Mouse (Mus musculus) embryonic facial prominence, embryonic 10.5 days (tissue): ENCODE results near the gene Thoc3. TPM values are rescaled to one million over a fixed set of nuclear protein-coding genes. Genes with fewer than 3 reads are reported as not detected.
"Not testable (repeated sequence)": the region's sequence is repeated elsewhere in the genome, so short reads cannot be mapped to it uniquely, and the experiment has no call there.

Experiments
- DNase-seq: peaks from one replicate; pipeline ENCODE4 v3.0.0-alpha.2; 2017; ENCODE audit warnings: low spot score
- H3K27ac ChIP-seq: fragments of 300-500 bp; sonication (generic); replicated peaks from 2 replicates; pipeline ENCODE4 v1.5.1; 2016; ENCODE audit warnings: mild to moderate bottlenecking
- H3K27me3 ChIP-seq: fragments of 300-500 bp; sonication (generic); replicated peaks from 2 replicates; pipeline ENCODE4 v1.6.1; 2016; ENCODE audit warnings: low read depth, mild to moderate bottlenecking; ENCODE audit not compliant: poor library complexity, severe bottlenecking
- H3K36me3 ChIP-seq: fragments of 300-500 bp; sonication (generic); replicated peaks from 2 replicates; pipeline ENCODE4 v1.6.1; 2016; ENCODE audit warnings: mild to moderate bottlenecking, moderate library complexity
- H3K4me1 ChIP-seq: fragments of 300-500 bp; sonication (generic); 2 replicates; pipeline ENCODE4 v1.6.1; 2016
- H3K4me3 ChIP-seq: fragments of 300-500 bp; sonication (generic); 2 replicates; pipeline ENCODE4 v1.5.1; 2016; ENCODE audit warnings: mild to moderate bottlenecking, moderate library complexity
- H3K9me3 ChIP-seq: fragments of 300-500 bp; sonication (generic); 2 replicates; pipeline ENCODE4 v1.6.1; 2016; ENCODE audit warnings: mild to moderate bottlenecking
- WGBS: fragments of 180-500 bp; shearing (Covaris S2); methylation state at CpG from one replicate; pipeline ENCODE4 v1.1.7; 2016; 5-methylcytosine and 5-hydroxymethylcytosine counted together
- polyA plus RNA-seq: library from polyadenylated mRNA; unstranded; fragments of >200 nt; fragmentation: Nextera tagmentation; extraction: Ambion mirVana; gene quantifications from 2 replicates; pipeline ENCODE4 v1.2.1, GENCODE M21; 2016

Thoc3 gene
- 190 and 194 TPM in 2 replicates for polyA plus RNA-seq

DNA sequence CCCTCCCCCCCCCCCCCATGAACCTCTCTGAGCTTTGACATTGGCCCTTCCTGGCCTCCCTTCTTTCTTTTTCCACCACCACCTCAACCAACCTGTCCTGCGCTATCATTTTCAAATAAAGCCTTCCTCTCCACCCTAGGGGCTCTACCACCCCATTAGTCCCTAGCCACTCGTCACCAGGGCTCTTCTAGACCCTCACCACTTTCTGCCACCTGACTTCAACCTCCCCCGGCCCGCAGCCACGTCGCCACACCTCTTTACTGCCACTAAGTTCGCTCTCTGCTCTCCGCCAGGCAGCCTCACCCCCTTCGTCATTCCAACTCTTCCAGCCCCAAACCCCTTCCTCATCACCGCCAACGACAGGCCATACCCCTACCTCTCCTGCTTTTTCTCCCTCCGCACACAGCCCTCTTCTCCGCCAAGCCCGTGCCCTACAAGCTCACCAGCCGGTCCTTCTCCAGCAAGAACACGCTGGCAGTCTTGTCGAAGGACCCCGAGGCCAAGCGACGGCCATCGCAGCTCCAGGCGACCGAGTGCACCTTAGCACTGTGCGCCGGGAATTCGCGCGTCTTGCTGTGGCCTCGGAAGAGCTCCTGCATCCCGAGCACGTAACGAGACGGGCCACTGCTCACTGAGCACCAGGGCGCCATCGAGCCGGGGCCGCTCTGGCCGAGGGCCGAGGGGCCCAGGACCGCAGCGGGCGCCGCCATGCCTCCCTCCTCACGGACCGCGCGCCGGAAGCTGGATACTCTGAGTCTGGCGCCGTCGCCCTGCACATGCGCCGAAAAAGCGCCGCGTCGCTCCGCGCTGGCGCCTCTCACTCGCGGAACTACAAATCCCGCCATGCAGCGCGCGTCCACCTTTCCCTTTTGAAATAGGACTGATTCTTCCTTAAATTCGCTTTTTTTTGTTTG lies at the start of gene Thoc3:
TSS of gene Thoc3 (minus strand) at position 752 of the 914 bp plus-strand sequence.
- WGBS = under 1% methylated on average over 67 of the region's 67 CpGs
- Histone ChIP-seq H3K4me3 (peak within 1 kb of the TSS; percentile 95), H3K36me3 (peaks cover 44% of the 10 kb centered on the region), H3K27ac (peak within 1 kb of the TSS; percentile 91), H3K9me3 (peaks cover 17% of the 10 kb centered on the region), H3K27me3 (no peaks in the 10 kb centered on the region), H3K4me1 (peaks cover 9% of the 10 kb centered on the region)
- DNase-seq = peak; percentile 92

DNA sequence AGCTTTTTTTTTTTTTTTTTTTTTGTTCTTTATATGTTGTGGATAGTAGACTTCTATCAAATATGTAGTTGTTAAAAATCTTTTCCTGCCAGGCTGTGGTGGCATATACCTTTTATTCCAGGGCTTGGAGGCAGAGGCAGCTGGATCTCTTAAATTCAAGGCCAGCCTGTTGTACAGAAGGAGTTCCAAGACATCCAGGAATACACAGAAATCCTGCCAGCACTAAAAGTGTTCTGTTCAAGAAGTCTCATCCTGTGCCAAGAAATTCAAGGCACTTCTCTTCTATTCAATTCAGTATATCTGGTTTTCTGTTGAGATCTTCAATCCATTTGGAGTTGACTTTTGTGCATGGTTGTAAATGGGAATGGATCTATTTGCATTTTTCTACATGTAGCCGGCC lies 37.3 kb upstream of the Thoc3 start:
- H3K27ac ChIP-seq = no peak overlapping the region
- H3K4me3 ChIP-seq = no peak overlapping the region
- H3K36me3 ChIP-seq = peaks cover 31% of the 10 kb centered on the region
- no peak for DNase-seq
- peaks cover 10% of the 10 kb centered on the region; the same call in 1 of the 2 replicates for H3K27me3 ChIP-seq
- no peaks in the 10 kb centered on the region for H3K9me3 ChIP-seq
- H3K4me1 ChIP-seq = peaks cover 23% of the 10 kb centered on the region
- 92% methylated on average over 1 of the region's 1 CpGs for WGBS

DNA sequence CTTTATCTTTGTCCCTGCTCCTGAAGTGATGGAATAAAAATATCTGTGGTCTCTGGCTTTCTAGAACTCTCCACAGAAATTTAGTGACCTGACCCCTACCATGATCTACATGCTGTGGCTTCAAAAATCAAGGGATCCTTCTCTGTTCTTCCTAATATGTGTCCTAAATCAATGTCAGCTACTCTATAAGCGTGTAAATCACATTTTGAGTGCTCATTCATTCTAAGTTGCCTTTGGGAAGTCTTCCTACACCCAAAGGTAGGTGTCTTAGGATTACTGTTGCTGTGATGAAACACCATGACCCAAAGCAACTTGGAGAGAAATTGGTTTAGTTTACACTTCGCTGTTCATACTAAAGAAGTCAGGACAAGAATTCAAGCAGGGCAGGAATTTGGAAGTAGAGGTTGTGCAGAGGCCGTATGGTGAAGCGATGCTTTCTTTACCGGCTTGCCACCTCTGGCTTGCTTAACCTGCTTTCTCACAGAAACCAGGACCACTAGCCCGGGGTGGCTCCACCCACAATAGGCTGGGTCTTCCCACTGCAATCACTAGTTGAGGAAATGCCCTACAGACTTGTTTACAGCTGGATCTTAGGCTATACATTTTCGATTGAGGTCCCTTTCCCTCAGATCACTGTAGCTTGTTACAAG lies 36.1 kb upstream of the Thoc3 start:
- 39% methylated on average over 7 of the region's 7 CpGs for WGBS
- Histone ChIP-seq H3K27me3 (peaks cover 10% of the 10 kb centered on the region; the same call in 1 of the 2 replicates), H3K4me3 (peak overlapping the region; percentile 84), H3K9me3 (no peaks in the 10 kb centered on the region), H3K36me3 (peaks cover 25% of the 10 kb centered on the region), H3K27ac (peak overlapping the region; percentile 94), H3K4me1 (peaks cover 23% of the 10 kb centered on the region)
- peak; percentile 45 for DNase-seq

DNA sequence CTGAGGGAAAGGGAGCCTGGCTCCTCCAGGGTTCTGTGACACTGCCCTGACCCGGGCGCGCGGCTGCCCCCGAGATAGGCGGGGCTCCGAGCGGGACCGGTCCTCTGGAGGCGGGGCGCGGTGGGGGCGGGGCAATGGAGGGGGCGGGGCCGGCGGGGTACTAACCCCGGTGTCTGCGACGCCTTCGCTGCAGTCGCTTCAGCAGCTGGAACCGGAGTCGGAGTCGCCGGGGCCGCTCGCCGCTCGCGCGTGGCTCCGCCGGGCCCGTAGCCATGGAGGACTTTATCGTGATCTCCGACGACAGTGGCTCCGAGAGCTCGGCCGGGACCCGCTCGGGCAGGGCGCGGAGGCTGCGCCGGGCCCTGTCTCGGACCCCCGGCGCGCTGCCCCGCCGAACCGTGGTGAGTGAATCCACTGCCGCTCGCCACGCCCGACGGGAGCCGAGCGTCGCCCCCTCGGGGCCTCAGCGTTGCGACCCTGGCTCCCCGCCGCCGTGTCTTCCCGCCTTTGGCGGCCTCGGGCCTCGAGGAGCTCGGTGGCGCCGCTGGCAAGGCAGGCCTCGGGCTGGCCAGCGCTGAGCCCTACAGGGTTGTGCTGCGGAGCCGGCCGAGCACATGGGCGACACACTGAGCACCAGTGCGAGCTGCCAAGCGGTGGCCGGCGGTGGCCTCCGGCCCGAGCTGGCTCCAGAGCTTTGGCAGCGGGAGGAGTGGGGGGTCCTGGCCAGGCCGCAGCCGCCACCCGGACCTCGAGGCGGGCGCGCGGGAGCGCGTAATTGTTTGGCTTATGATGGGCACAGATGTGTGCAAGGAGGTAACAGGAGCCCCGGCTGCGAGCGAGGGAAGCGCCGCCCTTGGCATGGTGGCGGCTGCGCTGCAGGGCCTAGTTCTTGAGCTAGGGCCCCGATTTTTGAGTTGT lies 35.2 kb upstream of the Thoc3 start, which contains the start of gene Simc1:
TSS of gene Simc1 (plus strand) at position 176 of the 918 bp plus-strand sequence.
- H3K4me3 ChIP-seq = peak within 1 kb of the TSS; percentile 84
- under 1% methylated on average over 105 of the region's 105 CpGs for WGBS
- peaks cover 23% of the 10 kb centered on the region for H3K4me1 ChIP-seq
- peaks cover 10% of the 10 kb centered on the region; the same call in 1 of the 2 replicates for H3K27me3 ChIP-seq
- no peaks in the 10 kb centered on the region for H3K9me3 ChIP-seq
- peak; percentile 92 for DNase-seq
- peaks cover 22% of the 10 kb centered on the region for H3K36me3 ChIP-seq
- peak within 1 kb of the TSS; percentile 94 for H3K27ac ChIP-seq

DNA sequence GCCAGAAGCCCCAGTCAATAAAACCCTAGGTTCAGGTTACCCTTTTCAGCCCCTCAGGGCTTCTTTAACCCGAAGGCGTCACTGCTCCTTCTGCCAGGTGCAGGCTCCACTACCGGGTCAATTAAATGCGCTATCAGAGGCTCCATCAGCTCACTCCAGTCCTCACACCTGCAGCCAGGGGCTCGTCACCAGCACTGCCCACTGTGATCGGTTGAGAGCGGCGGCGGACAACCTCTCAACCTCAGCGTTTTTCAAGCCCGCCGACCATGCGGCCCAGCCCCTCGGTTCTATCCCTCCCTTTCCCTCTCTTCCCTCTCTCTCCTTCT lies 34.6 kb upstream of the Thoc3 start:
- no peaks in the 10 kb centered on the region for H3K9me3 ChIP-seq
- peak overlapping the region; percentile 94 for H3K27ac ChIP-seq
- H3K4me1 ChIP-seq = peaks cover 23% of the 10 kb centered on the region
- WGBS = under 1% methylated on average over 14 of the region's 14 CpGs
- H3K4me3 ChIP-seq = peak overlapping the region; percentile 84
- no peak for DNase-seq
- H3K36me3 ChIP-seq = peaks cover 19% of the 10 kb centered on the region
- peaks cover 10% of the 10 kb centered on the region; the same call in 1 of the 2 replicates for H3K27me3 ChIP-seq

DNA sequence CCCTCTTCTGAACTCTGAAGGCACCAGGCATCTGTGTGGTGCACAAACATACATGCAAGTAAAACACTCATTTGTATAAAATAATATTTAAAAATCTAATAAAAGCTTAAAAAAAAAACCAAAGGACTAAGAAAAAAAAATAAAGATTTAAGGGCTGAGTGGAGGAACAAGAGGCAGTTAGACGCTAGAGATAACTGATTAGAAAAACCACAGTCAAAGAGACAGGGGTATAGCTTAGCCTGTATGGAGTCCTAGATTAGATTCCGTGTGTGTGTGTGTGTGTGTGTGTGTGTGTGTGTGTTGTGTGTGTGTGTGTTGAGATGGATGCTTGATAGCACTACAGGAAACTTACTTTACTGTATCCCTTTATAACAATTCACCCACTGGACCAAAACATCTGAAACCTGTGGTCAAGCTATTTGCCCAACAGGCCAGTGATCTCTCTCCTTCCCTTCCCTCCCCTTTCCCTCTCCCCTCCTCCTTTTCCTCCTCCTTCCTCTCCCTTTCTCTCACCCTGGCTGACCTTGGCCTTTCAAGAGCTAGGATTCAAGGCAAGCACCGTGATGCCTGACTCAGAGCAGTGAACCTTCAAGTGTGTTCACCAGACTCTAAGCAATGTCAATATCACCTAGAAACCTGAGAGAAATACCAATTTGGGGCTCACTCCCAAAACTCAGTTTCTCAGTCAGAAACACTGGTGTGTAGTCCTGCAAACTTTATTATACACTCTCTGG lies 33.5 kb upstream of the Thoc3 start:
- Histone ChIP-seq H3K27ac (no peak overlapping the region), H3K4me3 (no peak overlapping the region), H3K9me3 (no peaks in the 10 kb centered on the region), H3K4me1 (peaks cover 23% of the 10 kb centered on the region), H3K27me3 (peaks cover 10% of the 10 kb centered on the region; the same call in 1 of the 2 replicates), H3K36me3 (peaks cover 11% of the 10 kb centered on the region)
- no peak for DNase-seq
- WGBS = 59% methylated on average over 3 of the region's 3 CpGs

DNA sequence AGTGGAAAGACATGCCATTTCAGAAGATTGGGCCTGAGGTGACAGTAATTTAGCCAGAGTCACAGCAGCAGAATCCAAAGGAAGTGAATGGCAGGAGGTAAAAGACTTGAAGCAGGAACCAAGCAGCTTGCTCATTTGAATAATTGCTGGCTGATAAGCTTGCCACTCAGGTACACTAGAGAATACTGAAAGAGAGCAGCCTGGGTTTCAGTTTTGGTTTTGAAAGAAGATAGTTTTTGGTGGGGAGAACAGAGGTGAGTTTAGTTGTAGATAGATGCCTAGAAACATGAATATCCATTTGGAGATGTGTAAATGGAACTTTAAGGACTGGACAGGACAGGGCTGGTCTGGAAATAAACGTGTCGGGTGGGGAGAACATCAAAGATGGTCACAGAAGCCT lies 32.7 kb upstream of the Thoc3 start:
- 85% methylated on average over 2 of the region's 2 CpGs for WGBS
- Histone ChIP-seq H3K4me1 (peaks cover 29% of the 10 kb centered on the region), H3K27ac (no peak overlapping the region), H3K36me3 (peaks cover 5% of the 10 kb centered on the region), H3K27me3 (peaks cover 10% of the 10 kb centered on the region; the same call in 1 of the 2 replicates), H3K4me3 (no peak overlapping the region), H3K9me3 (no peaks in the 10 kb centered on the region)
- DNase-seq = no peak

DNA sequence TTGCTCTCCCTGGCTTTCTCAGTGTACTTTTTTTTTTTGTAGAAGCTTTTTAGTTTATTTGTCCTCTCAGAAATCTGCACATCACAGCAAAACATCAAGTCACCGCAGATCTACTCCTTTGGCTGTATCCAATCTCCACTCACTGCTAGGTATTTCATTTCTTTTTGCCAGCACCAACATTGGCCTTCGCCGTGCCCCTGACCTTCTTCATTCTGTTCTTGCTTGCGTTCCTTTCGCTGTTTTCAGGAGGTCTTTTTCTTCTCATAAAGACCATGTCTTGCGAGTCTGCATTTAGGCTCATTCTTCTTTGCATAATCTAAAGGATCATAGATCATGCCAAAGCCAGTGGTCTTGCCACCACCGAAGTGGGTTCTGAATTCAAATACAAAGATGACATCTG lies 30.9 kb upstream of the Thoc3 start:
- 93% methylated on average over 7 of the region's 7 CpGs for WGBS
- DNase-seq, H3K9me3 ChIP-seq, H3K4me3 ChIP-seq, H3K27ac ChIP-seq, H3K36me3 ChIP-seq, H3K27me3 ChIP-seq: not testable (repeated sequence)
- peaks cover 32% of the 10 kb centered on the region for H3K4me1 ChIP-seq

DNA sequence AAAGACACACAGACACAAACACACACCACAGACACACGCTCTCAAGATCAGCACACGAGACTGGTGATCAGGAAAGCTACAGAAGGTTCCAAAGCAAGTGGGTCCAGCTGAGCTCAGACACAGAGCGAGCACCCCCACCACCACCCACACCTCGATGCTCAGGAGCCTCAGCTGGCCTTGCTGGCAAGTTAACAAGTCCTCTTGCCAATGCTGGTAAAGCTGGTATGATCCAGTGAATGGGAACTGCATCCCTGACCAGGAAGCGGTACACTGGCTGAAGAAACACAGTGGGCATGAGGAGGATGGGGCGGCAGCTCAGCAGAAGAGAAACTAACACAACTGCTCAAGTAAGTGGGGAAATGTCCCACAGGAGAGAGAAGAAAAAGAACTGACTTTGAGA lies 22.7 kb upstream of the Thoc3 start:
- Histone ChIP-seq H3K36me3 (no peaks in the 10 kb centered on the region), H3K4me1 (peaks cover 11% of the 10 kb centered on the region), H3K9me3 (no peaks in the 10 kb centered on the region), H3K4me3 (no peak overlapping the region), H3K27ac (no peak overlapping the region), H3K27me3 (no peaks in the 10 kb centered on the region)
- WGBS = 84% methylated on average over 6 of the region's 6 CpGs
- DNase-seq = no peak

DNA sequence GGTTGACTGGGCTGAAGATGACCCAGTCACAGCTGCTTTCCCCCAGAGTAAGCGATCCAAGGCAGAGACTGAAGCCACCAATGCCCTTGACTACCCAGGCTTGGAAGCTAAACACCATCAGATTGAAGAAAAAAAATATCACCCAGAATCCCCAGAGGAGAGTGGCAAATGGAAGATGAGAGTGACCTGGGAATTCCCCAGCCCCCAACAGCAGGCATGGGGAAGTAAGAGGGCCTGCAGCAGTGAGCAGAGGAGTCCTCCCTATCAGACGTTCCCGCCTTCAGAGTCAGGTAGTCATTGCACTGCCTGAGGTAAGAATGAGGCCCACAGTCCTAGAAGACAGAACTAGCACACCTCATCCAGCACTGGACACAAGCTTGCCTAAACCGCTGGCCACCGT lies 21.8 kb upstream of the Thoc3 start:
- H3K4me3 ChIP-seq = no peak overlapping the region
- no peaks in the 10 kb centered on the region for H3K36me3 ChIP-seq
- H3K4me1 ChIP-seq = peaks cover 4% of the 10 kb centered on the region; the same call in 1 of the 2 replicates
- peak; percentile 4 for DNase-seq
- no peak overlapping the region for H3K27ac ChIP-seq
- H3K27me3 ChIP-seq = no peaks in the 10 kb centered on the region
- WGBS = 87% methylated on average over 5 of the region's 5 CpGs
- H3K9me3 ChIP-seq = no peaks in the 10 kb centered on the region

DNA sequence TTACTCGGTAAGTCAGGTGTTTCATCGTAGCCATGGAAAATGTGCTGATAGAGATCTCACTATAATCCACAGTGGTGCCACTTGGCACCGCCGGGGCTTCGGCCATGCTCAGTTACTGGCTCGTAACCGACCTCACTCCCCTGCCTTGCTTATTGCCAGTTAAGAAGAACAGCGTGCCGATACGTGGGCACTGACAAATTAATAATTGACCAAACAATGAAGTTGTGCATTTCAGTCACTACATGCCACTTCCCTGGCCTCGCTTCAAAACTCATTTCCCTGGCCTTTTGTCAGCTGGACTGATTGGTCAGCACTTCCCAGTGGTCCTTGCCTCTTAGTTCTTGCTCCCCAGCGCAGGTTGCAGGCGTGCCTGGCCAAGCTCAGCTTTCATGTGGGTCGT lies 12.8 kb upstream of the Thoc3 start:
- Histone ChIP-seq H3K27me3 (no peaks in the 10 kb centered on the region), H3K4me1 (no peaks in the 10 kb centered on the region), H3K4me3 (no peak overlapping the region), H3K36me3 (no peaks in the 10 kb centered on the region), H3K27ac (no peak overlapping the region), H3K9me3 (no peaks in the 10 kb centered on the region)
- 88% methylated on average over 14 of the region's 14 CpGs for WGBS
- no peak for DNase-seq
